In genomic region chr13:3712497-3713160, GRCm38 (mm10) we compare ENCODE assay signal across 12 mouse cellular contexts.
A peak's percentile ranks its signal among the peaks of the same experiment; 100 is the strongest.
DNase-seq lines count a peak whose midpoint lies in the region; ATAC-seq and TF ChIP-seq lines count a peak whose summit lies in the region.
"Had no signal": no experiment of that assay in that cellular context is flagged by ENCODE, and none has a peak within 500 bp of the region (broad histone marks: within the 10 kb centered on the region; RNA-seq: fewer than 3 reads in every experiment).

No protein-coding gene starts in this region.

- H3K9me3 ChIP-seq in kidney, postnatal 0 days (replicated peaks; ENCODE audit: low read length) = no peaks in the 10 kb centered on the region
- no peaks in the 10 kb centered on the region for H3K9me3 ChIP-seq in kidney, embryonic 16.5 days (ENCODE audit: low read length)
- no peaks in the 10 kb centered on the region for H3K9me3 ChIP-seq in forebrain, embryonic 13.5 days (replicated peaks)
- H3K9me3 ChIP-seq in limb, embryonic 15.5 days = no peaks in the 10 kb centered on the region
- H3K9me3 ChIP-seq: lung, embryonic 15.5 days had no signal

- ATAC-seq in kidney, postnatal 0 days (replicated peaks; ENCODE audit: low FRiP score, low read depth) = peak; percentile 54; the same call in 1 of the 2 replicates
- no peak for ATAC-seq in kidney, embryonic 16.5 days (ENCODE audit: low FRiP score, low TSS enrichment)
- peak; percentile 93 for ATAC-seq in forebrain, embryonic 13.5 days
- ATAC-seq in limb, embryonic 15.5 days (ENCODE audit: insufficient number of reproducible peaks, low FRiP score, low TSS enrichment, low read depth) = peak; percentile 52

- H3K4me1 ChIP-seq in kidney, postnatal 0 days (replicated peaks; ENCODE audit: insufficient read depth, low read length) = peaks cover 3% of the 10 kb centered on the region; the same call in 1 of the 2 replicates
- peaks cover 17% of the 10 kb centered on the region for H3K4me1 ChIP-seq in kidney, embryonic 16.5 days (ENCODE audit: insufficient read depth, low read length)
- H3K4me1 ChIP-seq in forebrain, embryonic 13.5 days = peaks cover 11% of the 10 kb centered on the region
- peaks cover 35% of the 10 kb centered on the region for H3K4me1 ChIP-seq in limb, embryonic 15.5 days

- no peak overlapping the region for H3K4me3 ChIP-seq in kidney, postnatal 0 days (replicated peaks; ENCODE audit: low read depth, low read length)
- H3K4me3 ChIP-seq in kidney, embryonic 16.5 days (ENCODE audit: low read length) = no peak overlapping the region
- H3K4me3 ChIP-seq in forebrain, embryonic 13.5 days = peak overlapping the region; percentile 26
- no peak overlapping the region for H3K4me3 ChIP-seq in limb, embryonic 15.5 days
- H3K4me3 ChIP-seq: lung, embryonic 15.5 days had no signal

- no peak overlapping the region for H3K27ac ChIP-seq in kidney, postnatal 0 days
- H3K27ac ChIP-seq in kidney, embryonic 16.5 days (ENCODE audit: low read length) = no peak overlapping the region
- H3K27ac ChIP-seq in forebrain, embryonic 13.5 days = no peak overlapping the region; the same call in 1 of the 2 replicates
- peak overlapping the region; percentile 33 for H3K27ac ChIP-seq in limb, embryonic 15.5 days
- H3K27ac ChIP-seq: lung, embryonic 15.5 days had no signal

- H3K27me3 ChIP-seq in kidney, postnatal 0 days (ENCODE audit: insufficient read depth, low read length) = no peaks in the 10 kb centered on the region
- no peaks in the 10 kb centered on the region for H3K27me3 ChIP-seq in kidney, embryonic 16.5 days (ENCODE audit: insufficient read depth, low read length)
- H3K27me3 ChIP-seq in forebrain, embryonic 13.5 days = no peaks in the 10 kb centered on the region
- no peaks in the 10 kb centered on the region for H3K27me3 ChIP-seq in limb, embryonic 15.5 days
- H3K27me3 ChIP-seq: lung, embryonic 15.5 days had no signal

- no peak overlapping the region for H3K4me2 ChIP-seq in kidney, postnatal 0 days (ENCODE audit: low read length)
- H3K4me2 ChIP-seq in kidney, embryonic 16.5 days (replicated peaks; ENCODE audit: low read depth, low read length) = no peak overlapping the region
- peak overlapping the region; percentile 57 for H3K4me2 ChIP-seq in forebrain, embryonic 13.5 days
- H3K4me2 ChIP-seq in limb, embryonic 15.5 days = peak overlapping the region; percentile 22; the same call in 1 of the 2 replicates
- H3K4me2 ChIP-seq: lung, embryonic 15.5 days had no signal

- DNase-seq in kidney, postnatal 0 days (ENCODE audit: low spot score) = no peak
- peak; percentile 16 for DNase-seq in retina, postnatal 7 days (ENCODE audit: low read depth, low spot score)
- no peak for DNase-seq in lung, postnatal 36 days
- no peak for DNase-seq in frontal cortex, postnatal 25 days (ENCODE audit: low spot score in 2 of 2)
- DNase-seq in kidney, postnatal 25 days = no peak
- DNase-seq: adrenal gland, adult 8-10 months; cerebellum, adult 8-10 months; kidney, adult 2 months had no signal

- no peak for TF ChIP-seq CTCF in kidney, postnatal 0 days (IDR thresholded peaks at IDR 0.05; ENCODE audit: low read depth)

- no peaks in the 10 kb centered on the region for H3K36me3 ChIP-seq in kidney, postnatal 0 days (ENCODE audit: insufficient read depth, low read length)
- no peaks in the 10 kb centered on the region for H3K36me3 ChIP-seq in kidney, embryonic 16.5 days (ENCODE audit: insufficient read depth, low read length)
- no peaks in the 10 kb centered on the region for H3K36me3 ChIP-seq in forebrain, embryonic 13.5 days (ENCODE audit: poor library complexity, severe bottlenecking)
- H3K36me3 ChIP-seq in limb, embryonic 15.5 days = no peaks in the 10 kb centered on the region
- H3K36me3 ChIP-seq: lung, embryonic 15.5 days had no signal

- no peak overlapping the region for H3K9ac ChIP-seq in kidney, postnatal 0 days (ENCODE audit: low read depth, low read length)
- no peak overlapping the region for H3K9ac ChIP-seq in kidney, embryonic 16.5 days (replicated peaks; ENCODE audit: low read length)
- no peak overlapping the region; the same call in 1 of the 2 replicates for H3K9ac ChIP-seq in forebrain, embryonic 13.5 days
- H3K9ac ChIP-seq in limb, embryonic 15.5 days = no peak overlapping the region
- H3K9ac ChIP-seq: lung, embryonic 15.5 days had no signal

- WGBS in kidney, postnatal 0 days = 26% methylated on average over 19 of the region's 19 CpGs
- 24% methylated on average over 19 of the region's 19 CpGs for WGBS in kidney, embryonic 16.5 days
- under 1% methylated on average over 19 of the region's 19 CpGs for WGBS in forebrain, embryonic 13.5 days
- 14% methylated on average over 15 of the region's 19 CpGs for WGBS in limb, embryonic 15.5 days

Comparison
In these comparisons a context has a peak if more than half of its experiments do, and no peak if none do; other contexts are left out.
1. H3K4me2 ChIP-seq: peak in forebrain, embryonic 13.5 days (single experiment) and limb, embryonic 15.5 days (single experiment); none in kidney, postnatal 0 days (single experiment) and kidney, embryonic 16.5 days (single experiment).